Mouse (Mus musculus): ENCODE results near the gene Ciita. TPM values are rescaled to one million over a fixed set of nuclear protein-coding genes. Genes with fewer than 3 reads are reported as not detected.

Ciita gene
- polyA plus RNA-seq, 1 experiment from 2014 or later: 0.49 TPM

- Histone ChIP-seq H3K4me2 (ENCODE audit: low read length) (no peak overlapping the region), H3K9ac (replicated peaks; ENCODE audit: low read depth, low read length) (no peak overlapping the region), H3K27me3 (replicated peaks; ENCODE audit: control insufficient read depth, insufficient read depth, low read length) (no peaks in the 10 kb centered on the region), H3K4me3 (replicated peaks; ENCODE audit: low read length) (no peak overlapping the region), H3K27ac (ENCODE audit: low read length) (no peak overlapping the region), H3K4me1 (replicated peaks; ENCODE audit: control insufficient read depth, insufficient read depth, low read length) (no peaks in the 10 kb centered on the region), H3K36me3 (ENCODE audit: control insufficient read depth, insufficient read depth) (no peaks in the 10 kb centered on the region), H3K9me3 (ENCODE audit: control insufficient read depth, low read length) (no peaks in the 10 kb centered on the region)
- 95% methylated on average over 2 of the region's 2 CpGs for WGBS
- ATAC-seq: no peak
Observed at GRCm38 (mm10) chr16:10461178-10461577, 18.7 kb upstream of the Ciita start.

DNA sequence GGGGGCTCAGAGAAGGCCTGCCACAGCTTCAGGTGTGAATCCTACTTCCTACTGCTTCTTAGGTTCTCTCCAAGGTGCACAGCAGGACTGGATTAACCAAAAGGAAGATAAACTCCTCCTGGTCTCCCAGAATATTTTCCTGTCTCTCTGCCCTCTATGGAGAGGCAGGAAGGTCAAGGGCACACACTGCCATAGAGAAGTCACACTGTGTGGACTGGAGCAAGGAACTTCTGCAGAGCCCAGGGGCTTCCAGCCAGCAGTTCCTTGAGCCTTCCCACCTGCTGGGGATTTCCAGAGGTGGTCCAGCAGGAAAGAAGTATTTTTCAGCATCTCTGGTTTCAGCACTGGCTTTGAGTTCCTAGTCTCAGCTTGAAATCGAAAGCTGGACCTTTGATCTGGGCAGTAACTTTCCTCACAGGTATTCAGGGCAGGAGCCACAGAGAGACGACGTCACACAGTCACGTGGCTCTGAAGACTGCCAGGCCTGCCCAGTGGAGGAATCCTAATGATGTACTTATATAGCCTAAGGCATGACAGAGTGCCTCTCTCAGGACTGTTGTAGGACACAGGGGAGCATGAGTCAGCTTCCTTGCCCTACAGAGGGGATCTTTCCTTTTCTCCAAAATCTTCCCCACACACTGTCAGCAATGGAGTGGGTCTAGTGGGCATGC is 14.7 kb upstream of the Ciita start:
- WGBS: 30% methylated on average over 4 of the region's 4 CpGs
- H3K27ac ChIP-seq (ENCODE audit: low read length): no peak overlapping the region
- peaks cover 3% of the 10 kb centered on the region; the same call in 1 of the 2 replicates for H3K4me1 ChIP-seq (replicated peaks; ENCODE audit: control insufficient read depth, insufficient read depth, low read length)
- no peak overlapping the region for H3K9ac ChIP-seq (replicated peaks; ENCODE audit: low read depth, low read length)
- no peaks in the 10 kb centered on the region for H3K27me3 ChIP-seq (replicated peaks; ENCODE audit: control insufficient read depth, insufficient read depth, low read length)
- H3K4me2 ChIP-seq (ENCODE audit: low read length): no peak overlapping the region
- H3K36me3 ChIP-seq (ENCODE audit: control insufficient read depth, insufficient read depth): no peaks in the 10 kb centered on the region
- no peaks in the 10 kb centered on the region for H3K9me3 ChIP-seq (ENCODE audit: control insufficient read depth, low read length)
- H3K4me3 ChIP-seq (replicated peaks; ENCODE audit: low read length): no peak overlapping the region
- no peak for ATAC-seq

GRCm38 (mm10) chr16:10467391-10468107 is 12.3 kb upstream of the Ciita start:
- Histone ChIP-seq H3K4me1 (replicated peaks; ENCODE audit: control insufficient read depth, insufficient read depth, low read length) (peaks cover 3% of the 10 kb centered on the region; the same call in 1 of the 2 replicates), H3K27ac (ENCODE audit: low read length) (no peak overlapping the region), H3K36me3 (ENCODE audit: control insufficient read depth, insufficient read depth) (no peaks in the 10 kb centered on the region), H3K4me3 (replicated peaks; ENCODE audit: low read length) (no peak overlapping the region), H3K9ac (replicated peaks; ENCODE audit: low read depth, low read length) (no peak overlapping the region), H3K27me3 (replicated peaks; ENCODE audit: control insufficient read depth, insufficient read depth, low read length) (no peaks in the 10 kb centered on the region), H3K4me2 (ENCODE audit: low read length) (no peak overlapping the region), H3K9me3 (ENCODE audit: control insufficient read depth, low read length) (no peaks in the 10 kb centered on the region)
- WGBS: 25% methylated on average over 11 of the region's 11 CpGs
- no peak for ATAC-seq

- Histone ChIP-seq H3K27me3 (replicated peaks; ENCODE audit: control insufficient read depth, insufficient read depth, low read length) (no peaks in the 10 kb centered on the region), H3K36me3 (ENCODE audit: control insufficient read depth, insufficient read depth) (no peaks in the 10 kb centered on the region), H3K4me1 (replicated peaks; ENCODE audit: control insufficient read depth, insufficient read depth, low read length) (peaks cover 3% of the 10 kb centered on the region; the same call in 1 of the 2 replicates), H3K27ac (ENCODE audit: low read length) (no peak overlapping the region), H3K4me3 (replicated peaks; ENCODE audit: low read length) (no peak overlapping the region), H3K4me2 (ENCODE audit: low read length) (no peak overlapping the region), H3K9me3 (ENCODE audit: control insufficient read depth, low read length) (no peaks in the 10 kb centered on the region), H3K9ac (replicated peaks; ENCODE audit: low read depth, low read length) (no peak overlapping the region)
- ATAC-seq: peak; percentile 80
- 75% methylated on average over 1 of the region's 1 CpGs for WGBS
Observed at GRCm38 (mm10) chr16:10468201-10468600, 11.7 kb upstream of the Ciita start.

DNA sequence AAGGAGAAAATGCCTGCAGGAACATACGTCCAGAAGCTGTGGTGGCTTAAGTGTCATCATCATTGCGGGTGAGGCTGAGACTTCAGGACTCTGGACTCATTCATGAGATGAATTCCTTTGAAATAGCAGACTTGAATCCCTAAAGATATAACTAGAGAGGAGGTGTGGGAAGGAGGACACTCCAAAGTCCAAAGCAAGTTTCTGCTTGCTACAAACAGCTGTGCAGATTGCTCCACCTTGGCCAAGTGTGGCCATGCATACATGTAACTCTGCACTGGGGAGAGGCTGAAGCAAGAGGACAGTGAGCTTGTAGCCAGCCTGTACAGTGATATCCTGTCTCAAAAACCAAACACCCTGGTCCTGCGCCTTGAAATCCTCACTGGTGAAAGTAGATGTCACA is 7.9 kb upstream of the Ciita start:
- H3K27ac ChIP-seq (ENCODE audit: low read length): no peak overlapping the region
- no peaks in the 10 kb centered on the region for H3K27me3 ChIP-seq (replicated peaks; ENCODE audit: control insufficient read depth, insufficient read depth, low read length)
- H3K4me3 ChIP-seq (replicated peaks; ENCODE audit: low read length): no peak overlapping the region
- peaks cover 3% of the 10 kb centered on the region; the same call in 1 of the 2 replicates for H3K4me1 ChIP-seq (replicated peaks; ENCODE audit: control insufficient read depth, insufficient read depth, low read length)
- ATAC-seq: no peak
- H3K36me3 ChIP-seq (ENCODE audit: control insufficient read depth, insufficient read depth): no peaks in the 10 kb centered on the region
- H3K9ac ChIP-seq (replicated peaks; ENCODE audit: low read depth, low read length): no peak overlapping the region
- 93% methylated on average over 3 of the region's 3 CpGs for WGBS
- no peaks in the 10 kb centered on the region for H3K9me3 ChIP-seq (ENCODE audit: control insufficient read depth, low read length)
- no peak overlapping the region for H3K4me2 ChIP-seq (ENCODE audit: low read length)

- Histone ChIP-seq H3K4me1 (replicated peaks; ENCODE audit: control insufficient read depth, insufficient read depth, low read length) (no peaks in the 10 kb centered on the region), H3K36me3 (ENCODE audit: control insufficient read depth, insufficient read depth) (no peaks in the 10 kb centered on the region), H3K9me3 (ENCODE audit: control insufficient read depth, low read length) (no peaks in the 10 kb centered on the region), H3K27ac (ENCODE audit: low read length) (no peak overlapping the region), H3K4me3 (replicated peaks; ENCODE audit: low read length) (no peak overlapping the region), H3K4me2 (ENCODE audit: low read length) (no peak overlapping the region), H3K27me3 (replicated peaks; ENCODE audit: control insufficient read depth, insufficient read depth, low read length) (no peaks in the 10 kb centered on the region), H3K9ac (replicated peaks; ENCODE audit: low read depth, low read length) (no peak overlapping the region)
- 77% methylated on average over 3 of the region's 3 CpGs for WGBS
- ATAC-seq: no peak
Observed at GRCm38 (mm10) chr16:10474956-10475355, 4.9 kb upstream of the Ciita start.

- no peak overlapping the region for H3K9ac ChIP-seq (replicated peaks; ENCODE audit: low read depth, low read length)
- no peak overlapping the region for H3K4me2 ChIP-seq (ENCODE audit: low read length)
- no peaks in the 10 kb centered on the region for H3K36me3 ChIP-seq (ENCODE audit: control insufficient read depth, insufficient read depth)
- H3K27ac ChIP-seq (ENCODE audit: low read length): no peak overlapping the region
- H3K4me1 ChIP-seq (replicated peaks; ENCODE audit: control insufficient read depth, insufficient read depth, low read length): no peaks in the 10 kb centered on the region
- 84% methylated on average over 2 of the region's 2 CpGs for WGBS
- no peak for ATAC-seq
- no peaks in the 10 kb centered on the region for H3K27me3 ChIP-seq (replicated peaks; ENCODE audit: control insufficient read depth, insufficient read depth, low read length)
- no peak overlapping the region for H3K4me3 ChIP-seq (replicated peaks; ENCODE audit: low read length)
- no peaks in the 10 kb centered on the region for H3K9me3 ChIP-seq (ENCODE audit: control insufficient read depth, low read length)
Observed at GRCm38 (mm10) chr16:10475919-10476318, 3.9 kb upstream of the Ciita start.

GRCm38 (mm10) chr16:10482343-10482742 is 2.5 kb downstream of the Ciita start:
- Histone ChIP-seq H3K27ac (ENCODE audit: low read length) (no peak overlapping the region), H3K36me3 (ENCODE audit: control insufficient read depth, insufficient read depth) (no peaks in the 10 kb centered on the region), H3K4me1 (replicated peaks; ENCODE audit: control insufficient read depth, insufficient read depth, low read length) (no peaks in the 10 kb centered on the region), H3K27me3 (replicated peaks; ENCODE audit: control insufficient read depth, insufficient read depth, low read length) (no peaks in the 10 kb centered on the region), H3K4me3 (replicated peaks; ENCODE audit: low read length) (no peak overlapping the region), H3K4me2 (ENCODE audit: low read length) (no peak overlapping the region), H3K9ac (replicated peaks; ENCODE audit: low read depth, low read length) (no peak overlapping the region), H3K9me3 (ENCODE audit: control insufficient read depth, low read length) (no peaks in the 10 kb centered on the region)
- ATAC-seq: no peak
- WGBS: 67% methylated on average over 4 of the region's 4 CpGs

DNA sequence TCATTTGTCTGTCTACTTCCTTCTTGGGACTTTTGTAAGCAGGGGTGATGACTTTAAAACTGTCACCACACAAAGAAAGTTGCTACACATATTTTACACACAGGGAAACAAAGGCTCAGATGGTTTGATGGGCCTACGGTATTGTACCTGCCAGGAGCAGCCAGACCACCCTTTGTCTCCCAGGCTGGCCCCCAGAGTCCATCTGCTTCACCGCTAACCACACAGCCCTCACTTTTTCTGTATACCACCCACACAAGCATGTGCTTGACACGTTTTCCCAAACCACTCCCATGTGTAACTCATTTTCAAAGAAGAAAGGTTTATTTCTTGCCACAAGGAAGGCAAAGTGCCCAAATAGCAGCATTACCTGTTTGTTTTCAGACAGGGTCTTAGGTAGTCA is 7.1 kb downstream of the Ciita start:
- no peak overlapping the region for H3K9ac ChIP-seq (replicated peaks; ENCODE audit: low read depth, low read length)
- ATAC-seq: no peak
- H3K4me1 ChIP-seq (replicated peaks; ENCODE audit: control insufficient read depth, insufficient read depth, low read length): peaks cover 2% of the 10 kb centered on the region; the same call in 1 of the 2 replicates
- no peaks in the 10 kb centered on the region for H3K36me3 ChIP-seq (ENCODE audit: control insufficient read depth, insufficient read depth)
- no peaks in the 10 kb centered on the region for H3K27me3 ChIP-seq (replicated peaks; ENCODE audit: control insufficient read depth, insufficient read depth, low read length)
- no peak overlapping the region for H3K27ac ChIP-seq (ENCODE audit: low read length)
- no peak overlapping the region for H3K4me2 ChIP-seq (ENCODE audit: low read length)
- H3K9me3 ChIP-seq (ENCODE audit: control insufficient read depth, low read length): no peaks in the 10 kb centered on the region
- no peak overlapping the region for H3K4me3 ChIP-seq (replicated peaks; ENCODE audit: low read length)
- WGBS: 79% methylated on average over 3 of the region's 3 CpGs
